Mouse (Mus musculus) frontal cortex, postnatal 25 days (tissue): ENCODE measurements around the gene Rere.
A peak's percentile ranks its signal among the peaks of the same experiment; 100 is the strongest.
"Not testable (repeated sequence)": the region's sequence is repeated elsewhere in the genome, so short reads cannot be mapped to it uniquely, and the experiment has no call there.

Experiments used
- DNase-seq, 2 experiments: peaks; one replicate each; pipeline ENCODE4 v3.0.0; 2022; ENCODE audit warnings: low spot score in 2 of 2

Gene Rere

GRCm38 (mm10) chr4:150283335-150283638 lies 1.8 kb downstream of the Rere start:
- no peak for DNase-seq

DNA sequence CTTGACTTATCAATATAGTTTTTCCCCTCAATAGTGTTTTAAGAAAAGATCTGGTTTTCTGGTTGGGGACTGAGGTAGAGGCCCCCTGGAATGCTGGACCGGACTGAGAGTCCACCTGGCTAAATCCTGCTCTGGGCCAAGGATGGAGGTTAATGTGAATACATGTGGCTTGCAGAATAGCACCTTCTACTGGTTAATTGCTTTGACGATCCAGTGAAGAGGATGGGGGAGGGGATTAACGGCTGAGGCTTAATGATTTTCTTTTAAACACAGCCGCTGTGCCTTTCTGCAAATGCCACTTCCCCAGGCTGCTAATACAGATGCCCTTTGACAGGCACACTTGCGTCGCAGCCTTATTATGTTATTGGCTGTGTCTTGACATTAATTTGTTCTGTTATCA lies 2.5 kb downstream of the Rere start:
- no peak for DNase-seq

- no peak for DNase-seq
These were observed 5.5 kb downstream of the Rere start for GRCm38 (mm10) chr4:150286980-150287379.

DNA sequence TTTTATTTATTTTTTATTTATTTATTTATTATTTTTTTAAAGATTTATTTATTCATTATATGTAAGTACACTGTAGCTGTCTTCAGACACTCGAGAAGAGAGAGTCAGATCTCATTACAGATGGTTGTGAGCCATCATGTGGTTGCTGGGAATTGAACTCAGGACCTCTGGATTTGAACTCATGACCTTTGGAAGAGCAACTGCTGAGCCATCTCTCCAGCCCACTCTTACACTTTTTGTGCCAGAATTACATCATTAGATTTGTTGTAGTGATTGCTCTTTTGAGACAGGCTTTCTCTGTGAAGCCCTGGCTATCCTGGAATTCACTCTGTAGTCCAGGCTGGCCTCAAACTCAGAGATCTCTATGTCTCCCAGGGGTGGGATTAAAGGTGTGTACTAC lies 6.0 kb downstream of the Rere start:
- DNase-seq, result not testable (repeated sequence)

DNA sequence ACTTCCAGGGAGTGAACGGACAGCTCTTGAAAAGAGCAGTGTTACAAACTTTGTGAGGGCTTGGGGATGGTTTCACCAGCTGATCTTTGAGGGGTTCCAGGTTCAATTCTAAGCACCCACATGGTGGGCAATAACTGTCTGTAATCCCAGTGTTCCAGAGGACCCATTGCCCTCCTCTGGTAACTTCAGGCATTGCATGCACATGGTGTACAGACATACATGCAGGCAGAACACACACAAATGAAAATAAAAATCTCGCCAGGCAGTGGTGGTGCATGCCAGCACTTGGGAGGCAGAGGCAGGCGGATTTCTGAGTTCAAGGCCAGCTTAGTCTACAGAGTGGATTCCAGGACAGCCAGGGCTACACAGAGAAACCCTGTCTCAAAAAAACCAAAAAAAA lies 10.5 kb downstream of the Rere start:
- DNase-seq, result no peak

DNA sequence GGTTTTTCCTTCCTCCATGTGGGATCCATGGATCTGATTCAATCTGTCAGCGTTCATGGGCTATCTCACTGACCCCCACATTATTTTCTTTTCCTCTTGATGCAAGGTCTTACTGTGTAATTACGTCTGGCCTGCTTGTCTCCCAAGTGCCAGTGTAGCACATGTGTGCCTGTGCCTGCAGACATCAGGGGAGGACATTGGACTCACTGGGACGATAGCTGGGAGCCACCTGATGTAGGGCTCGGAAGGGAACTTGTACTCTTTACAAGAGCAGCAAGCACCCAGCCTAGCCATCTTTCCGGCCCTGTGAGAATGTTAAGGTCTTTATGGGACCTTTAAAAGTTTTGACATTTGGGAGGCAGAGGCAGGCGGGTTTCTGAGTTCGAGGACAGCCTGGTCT lies 13.4 kb downstream of the Rere start:
- DNase-seq, result no peak

GRCm38 (mm10) chr4:150295966-150296365 lies 14.5 kb downstream of the Rere start:
- DNase-seq, result no peak

DNA sequence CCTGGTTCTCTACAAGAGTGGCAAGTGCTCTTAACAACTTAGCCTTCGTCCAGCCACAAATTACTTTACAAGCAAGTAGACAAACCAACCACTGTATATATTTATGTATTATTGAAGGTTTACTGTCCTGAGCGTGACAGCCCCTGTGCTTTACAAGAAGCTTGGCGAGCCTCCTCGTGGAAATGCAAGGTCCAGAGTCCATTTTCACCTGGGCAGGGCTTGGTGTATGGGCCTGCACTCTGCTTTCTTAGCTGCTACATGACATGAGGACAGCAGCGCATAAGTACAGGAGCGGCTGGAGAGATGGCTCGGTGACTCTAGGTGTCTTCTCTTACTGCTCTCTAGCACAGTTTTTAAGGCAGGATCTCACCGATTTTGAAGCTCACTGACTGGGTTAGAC lies 21.3 kb downstream of the Rere start:
- no peak for DNase-seq

- DNase-seq, result no peak
These were observed 25.3 kb downstream of the Rere start for GRCm38 (mm10) chr4:150306701-150307100.

- DNase-seq, result no peak
These were observed 25.8 kb downstream of the Rere start for GRCm38 (mm10) chr4:150307226-150307625.

GRCm38 (mm10) chr4:150311431-150311830 lies 30.0 kb downstream of the Rere start:
- no peak for DNase-seq

- no peak for DNase-seq
These were observed 31.2 kb downstream of the Rere start for GRCm38 (mm10) chr4:150312646-150313045.

DNA sequence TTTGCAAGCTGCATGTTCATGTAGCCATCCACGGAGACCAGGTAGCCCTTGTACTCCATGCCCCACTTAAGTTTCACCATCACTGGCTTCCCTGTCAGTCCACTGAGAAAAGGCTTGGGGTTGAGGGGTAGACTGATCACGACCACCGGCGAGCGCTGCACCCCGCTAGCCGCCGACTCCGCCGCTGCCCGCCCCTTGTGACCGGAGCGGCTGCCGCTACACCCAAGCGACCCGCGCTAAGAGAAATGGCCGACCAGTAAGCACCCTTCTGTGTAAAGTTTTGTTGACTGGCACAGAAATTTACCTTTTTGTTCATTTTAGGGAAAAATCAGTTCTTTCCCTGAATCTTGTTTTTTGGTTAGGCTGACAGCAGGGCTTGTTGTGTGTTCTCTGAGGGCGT lies 33.9 kb downstream of the Rere start:
- no peak for DNase-seq

GRCm38 (mm10) chr4:150316546-150316945 lies 35.1 kb downstream of the Rere start:
- DNase-seq, result no peak

- DNase-seq, result no peak
These were observed 43.8 kb downstream of the Rere start for GRCm38 (mm10) chr4:150325046-150325801.

DNA sequence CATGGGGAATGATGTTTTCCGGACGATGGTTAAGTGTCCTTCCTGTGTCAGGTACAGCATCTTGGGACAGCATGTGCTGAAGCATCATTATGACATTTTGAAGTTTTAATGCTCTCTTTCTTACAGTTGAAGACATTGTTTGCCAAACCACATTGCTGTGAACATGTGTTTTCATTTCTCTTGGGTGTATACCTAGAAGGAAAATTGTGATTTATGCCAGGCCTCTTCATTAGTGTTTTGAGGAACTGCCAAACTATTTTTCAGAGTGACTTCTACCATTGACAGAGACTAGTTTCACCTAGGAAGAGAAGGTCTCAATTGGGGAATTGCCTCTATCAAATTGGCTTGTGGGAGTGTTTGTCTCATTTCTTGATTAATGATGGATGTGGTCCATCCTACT lies 44.6 kb downstream of the Rere start:
- DNase-seq, result no peak

DNA sequence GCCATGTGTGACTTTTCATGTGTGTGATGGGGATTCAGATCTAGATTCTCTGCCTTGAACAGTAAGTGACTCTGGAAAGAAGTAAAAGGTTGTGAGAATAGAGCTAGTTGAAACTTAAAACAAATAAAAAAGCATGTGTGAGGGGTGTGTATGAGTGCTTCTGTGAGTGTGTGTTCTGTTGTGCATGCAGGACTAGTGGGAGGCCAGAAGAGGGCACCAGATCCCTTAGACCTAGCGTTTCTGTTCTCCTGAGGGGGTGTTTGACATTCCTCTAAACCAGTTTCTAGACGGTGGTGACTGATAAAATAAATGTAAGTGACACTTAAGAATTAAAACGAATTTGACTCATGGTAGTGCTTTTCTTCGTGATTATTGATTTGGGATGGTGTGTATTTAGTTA lies 46.0 kb downstream of the Rere start:
- DNase-seq, result no peak

- DNase-seq, result no peak
These were observed 52.7 kb downstream of the Rere start for GRCm38 (mm10) chr4:150333927-150334682.

GRCm38 (mm10) chr4:150337260-150337659 lies 55.8 kb downstream of the Rere start:
- DNase-seq, result no peak

- peak in 1 of 2 experiments; percentile 24 for DNase-seq
These were observed 57.6 kb downstream of the Rere start for GRCm38 (mm10) chr4:150338906-150339650.

GRCm38 (mm10) chr4:150340796-150341525 lies 59.5 kb downstream of the Rere start:
- no peak for DNase-seq

DNA sequence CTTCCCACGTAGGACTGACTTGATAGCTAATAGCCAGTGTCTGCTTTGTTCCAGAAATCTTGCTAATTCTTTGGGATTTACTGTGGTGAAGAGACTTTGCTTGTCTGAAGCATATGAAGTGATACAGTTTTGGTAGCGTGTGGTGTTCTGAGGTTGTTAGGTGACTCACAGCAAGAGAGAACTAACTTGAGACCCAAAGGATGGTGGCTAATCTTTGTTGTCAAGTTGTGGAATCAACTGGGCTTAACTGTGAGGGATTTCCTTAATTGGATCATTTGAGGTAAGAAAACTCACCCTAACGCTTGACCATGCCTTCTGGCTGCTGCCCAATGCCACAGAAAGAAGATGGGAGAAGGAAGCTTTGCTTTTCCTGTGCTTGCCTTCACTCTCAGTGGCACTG lies 63.1 kb downstream of the Rere start:
- no peak for DNase-seq
